Mouse (Mus musculus) heart, embryonic 10.5 days (tissue): ENCODE results near the gene Sema4g. TPM values are rescaled to one million over a fixed set of nuclear protein-coding genes. Genes with fewer than 3 reads are reported as not detected.
A peak's percentile ranks its signal among the peaks of the same experiment; 100 is the strongest.

Source experiments
- DNase-seq: peaks from one replicate; pipeline ENCODE4 v3.0.0-alpha.2; 2017; ENCODE audit warnings: low spot score
- H3K27ac ChIP-seq: fragments of 300-500 bp; sonication (generic); 2 replicates; pipeline ENCODE4 v1.5.1; 2016; ENCODE audit warnings: mild to moderate bottlenecking
- H3K27me3 ChIP-seq: fragments of 300-500 bp; sonication (generic); 2 replicates; pipeline ENCODE4 v1.6.1; 2016; ENCODE audit warnings: mild to moderate bottlenecking; ENCODE audit not compliant: poor library complexity, insufficient read depth, severe bottlenecking
- H3K36me3 ChIP-seq: fragments of 300-500 bp; sonication (generic); 2 replicates; pipeline ENCODE4 v1.6.1; 2016; ENCODE audit warnings: mild to moderate bottlenecking, moderate library complexity
- H3K4me1 ChIP-seq: fragments of 300-500 bp; sonication (generic); 2 replicates; pipeline ENCODE4 v1.6.1; 2016; ENCODE audit warnings: mild to moderate bottlenecking
- H3K4me3 ChIP-seq: fragments of 300-500 bp; sonication (generic); 2 replicates; pipeline ENCODE4 v1.5.1; 2016; ENCODE audit warnings: mild to moderate bottlenecking, moderate library complexity
- H3K9me3 ChIP-seq: fragments of 300-500 bp; sonication (generic); 2 replicates; pipeline ENCODE4 v1.6.1; 2016; ENCODE audit warnings: mild to moderate bottlenecking, moderate library complexity
- WGBS: fragments of 180-500 bp; shearing (Covaris S2); methylation state at CpG from one replicate; pipeline ENCODE4 v1.1.7; 2016; 5-methylcytosine and 5-hydroxymethylcytosine counted together
- polyA plus RNA-seq: library from polyadenylated mRNA; unstranded; fragments of >200 nt; fragmentation: Nextera tagmentation; extraction: Ambion mirVana; gene quantifications from 2 replicates; pipeline ENCODE4 v1.2.1, GENCODE M21; 2016

Gene Sema4g
- polyA plus RNA-seq, 1 experiment from 2014 or later: 3.4 TPM

- Histone ChIP-seq H3K36me3 (peaks cover 26% of the 10 kb centered on the region), H3K4me3 (peak overlapping the region; percentile 82), H3K27ac (peak overlapping the region; percentile 99), H3K4me1 (peaks cover 77% of the 10 kb centered on the region), H3K9me3 (no peaks in the 10 kb centered on the region), H3K27me3 (no peaks in the 10 kb centered on the region)
- peak; percentile 89 for DNase-seq
- WGBS: 1% methylated on average over 38 of the region's 48 CpGs
Measured at GRCm38 (mm10) chr19:45017909-45018308, 29.0 kb downstream of the Sema4g start.

GRCm38 (mm10) chr19:45018351-45018831 is 29.5 kb downstream of the Sema4g start:
- H3K27ac ChIP-seq: peak overlapping the region; percentile 99
- peaks cover 78% of the 10 kb centered on the region for H3K4me1 ChIP-seq
- no peaks in the 10 kb centered on the region for H3K27me3 ChIP-seq
- peaks cover 30% of the 10 kb centered on the region for H3K36me3 ChIP-seq
- WGBS: 0% methylated on average over 13 of the region's 13 CpGs
- no peak for DNase-seq
- peak overlapping the region; percentile 82 for H3K4me3 ChIP-seq
- no peaks in the 10 kb centered on the region for H3K9me3 ChIP-seq

- 0 out of 2 replicates have a peak overlapping the region, but pooled peaks have one; percentile 12 for H3K4me3 ChIP-seq
- 56% methylated on average over 6 of the region's 6 CpGs for WGBS
- H3K4me1 ChIP-seq: peaks cover 69% of the 10 kb centered on the region
- DNase-seq: no peak
- no peaks in the 10 kb centered on the region for H3K27me3 ChIP-seq
- H3K36me3 ChIP-seq: peaks cover 49% of the 10 kb centered on the region
- no peaks in the 10 kb centered on the region for H3K9me3 ChIP-seq
- H3K27ac ChIP-seq: peak overlapping the region; percentile 53
Measured at GRCm38 (mm10) chr19:45020348-45020747, 31.4 kb downstream of the Sema4g start.

GRCm38 (mm10) chr19:45021362-45021761 is 32.5 kb downstream of the Sema4g start:
- WGBS: 85% methylated on average over 15 of the region's 15 CpGs
- DNase-seq: no peak
- H3K4me1 ChIP-seq: peaks cover 59% of the 10 kb centered on the region
- H3K4me3 ChIP-seq: no peak overlapping the region
- H3K36me3 ChIP-seq: peaks cover 60% of the 10 kb centered on the region
- no peaks in the 10 kb centered on the region for H3K9me3 ChIP-seq
- H3K27me3 ChIP-seq: no peaks in the 10 kb centered on the region
- H3K27ac ChIP-seq: no peak overlapping the region

- WGBS: 80% methylated on average over 11 of the region's 11 CpGs
- H3K9me3 ChIP-seq: no peaks in the 10 kb centered on the region
- peaks cover 45% of the 10 kb centered on the region for H3K4me1 ChIP-seq
- H3K27me3 ChIP-seq: no peaks in the 10 kb centered on the region
- H3K4me3 ChIP-seq: no peak overlapping the region
- DNase-seq: no peak
- H3K36me3 ChIP-seq: peaks cover 81% of the 10 kb centered on the region
- peak overlapping the region; percentile 32; the same call in 1 of the 2 replicates for H3K27ac ChIP-seq
Measured at GRCm38 (mm10) chr19:45023993-45024392, 35.1 kb downstream of the Sema4g start.

GRCm38 (mm10) chr19:45024775-45025174 is 35.9 kb downstream of the Sema4g start:
- Histone ChIP-seq H3K36me3 (peaks cover 81% of the 10 kb centered on the region), H3K9me3 (no peaks in the 10 kb centered on the region), H3K4me1 (peaks cover 40% of the 10 kb centered on the region), H3K27ac (no peak overlapping the region), H3K4me3 (no peak overlapping the region), H3K27me3 (no peaks in the 10 kb centered on the region)
- DNase-seq: no peak
- WGBS: 90% methylated on average over 20 of the region's 20 CpGs

- Histone ChIP-seq H3K4me1 (peaks cover 39% of the 10 kb centered on the region), H3K4me3 (no peak overlapping the region), H3K9me3 (no peaks in the 10 kb centered on the region), H3K36me3 (peaks cover 73% of the 10 kb centered on the region), H3K27ac (no peak overlapping the region), H3K27me3 (no peaks in the 10 kb centered on the region)
- DNase-seq: no peak
- WGBS: 92% methylated on average over 37 of the region's 37 CpGs
Measured at GRCm38 (mm10) chr19:45025937-45026568, 37.2 kb downstream of the Sema4g start.

- no peak for DNase-seq
- Histone ChIP-seq H3K27me3 (no peaks in the 10 kb centered on the region), H3K27ac (no peak overlapping the region), H3K36me3 (peaks cover 63% of the 10 kb centered on the region), H3K4me1 (peaks cover 37% of the 10 kb centered on the region), H3K9me3 (no peaks in the 10 kb centered on the region), H3K4me3 (no peak overlapping the region)
- 78% methylated on average over 6 of the region's 6 CpGs for WGBS
Measured at GRCm38 (mm10) chr19:45026958-45027670, 38.2 kb downstream of the Sema4g start.

GRCm38 (mm10) chr19:45027848-45028247 is 38.9 kb downstream of the Sema4g start:
- 85% methylated on average over 6 of the region's 6 CpGs for WGBS
- peaks cover 44% of the 10 kb centered on the region for H3K4me1 ChIP-seq
- no peaks in the 10 kb centered on the region for H3K27me3 ChIP-seq
- no peaks in the 10 kb centered on the region for H3K9me3 ChIP-seq
- H3K27ac ChIP-seq: no peak overlapping the region; the same call in 1 of the 2 replicates
- H3K36me3 ChIP-seq: peaks cover 55% of the 10 kb centered on the region
- H3K4me3 ChIP-seq: no peak overlapping the region
- DNase-seq: no peak

GRCm38 (mm10) chr19:45028746-45029145 is 39.8 kb downstream of the Sema4g start:
- 54% methylated on average over 19 of the region's 19 CpGs for WGBS
- peaks cover 42% of the 10 kb centered on the region for H3K4me1 ChIP-seq
- no peak overlapping the region for H3K4me3 ChIP-seq
- H3K9me3 ChIP-seq: no peaks in the 10 kb centered on the region
- no peak overlapping the region for H3K27ac ChIP-seq
- no peak for DNase-seq
- no peaks in the 10 kb centered on the region for H3K27me3 ChIP-seq
- peaks cover 47% of the 10 kb centered on the region for H3K36me3 ChIP-seq

GRCm38 (mm10) chr19:45029571-45029970 is 40.7 kb downstream of the Sema4g start:
- H3K27me3 ChIP-seq: 0 out of 2 replicates have a peak, but pooled peaks cover under 1% of the 10 kb centered on the region
- peaks cover 39% of the 10 kb centered on the region for H3K36me3 ChIP-seq
- no peak overlapping the region for H3K4me3 ChIP-seq
- H3K27ac ChIP-seq: no peak overlapping the region
- H3K9me3 ChIP-seq: no peaks in the 10 kb centered on the region
- H3K4me1 ChIP-seq: peaks cover 37% of the 10 kb centered on the region
- DNase-seq: no peak
- 45% methylated on average over 9 of the region's 9 CpGs for WGBS

GRCm38 (mm10) chr19:45030111-45030510 is 41.2 kb downstream of the Sema4g start:
- Histone ChIP-seq H3K9me3 (no peaks in the 10 kb centered on the region), H3K36me3 (peaks cover 34% of the 10 kb centered on the region), H3K4me1 (peaks cover 37% of the 10 kb centered on the region), H3K4me3 (peak overlapping the region; percentile 43; the same call in 1 of the 2 replicates), H3K27me3 (peaks cover 6% of the 10 kb centered on the region; the same call in 1 of the 2 replicates), H3K27ac (peak overlapping the region; percentile 60)
- DNase-seq: peak; percentile 89
- 27% methylated on average over 8 of the region's 8 CpGs for WGBS
